Mouse (Mus musculus): ENCODE data around the gene Ehd1. TPM values are rescaled to one million over a fixed set of nuclear protein-coding genes. Genes with fewer than 3 reads are reported as not detected.
A peak's percentile ranks its signal among the peaks of the same experiment; 100 is the strongest.

Ehd1 gene
- polyA plus RNA-seq, 1 experiment from 2014 or later = 89.7 TPM

DNA sequence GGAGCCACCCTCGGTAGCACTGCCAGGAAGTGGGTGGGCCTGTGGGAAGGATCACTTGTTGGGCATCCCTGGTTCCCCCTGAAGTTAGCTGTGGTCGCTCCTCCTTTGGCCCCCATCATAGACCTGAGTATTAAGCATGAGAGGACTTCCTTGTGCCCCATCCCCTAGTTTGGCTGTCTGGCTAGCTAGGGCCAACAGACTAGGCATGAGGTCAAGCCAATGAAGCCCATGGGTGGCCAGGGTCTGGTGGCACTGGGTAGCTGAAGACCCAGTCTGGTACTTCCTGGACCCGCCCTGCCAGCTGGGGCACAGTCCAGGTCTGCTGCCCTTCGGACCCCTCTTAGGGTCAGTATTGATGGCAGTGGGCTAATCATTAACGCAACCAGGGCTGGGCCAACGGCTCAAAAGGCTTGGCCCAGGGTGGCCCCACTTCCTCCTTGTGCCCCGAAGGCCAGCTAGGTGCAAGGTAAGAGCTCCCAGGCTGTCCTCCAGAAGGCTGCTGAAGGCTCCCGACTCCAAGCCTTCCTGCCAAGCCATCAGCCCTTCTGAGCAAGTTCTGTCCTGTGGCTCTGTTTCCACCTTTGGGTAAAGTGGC lies 13.6 kb upstream of the Ehd1 start:
- H3K36me3 ChIP-seq = peaks cover 49% of the 10 kb centered on the region
- no peaks in the 10 kb centered on the region for H3K27me3 ChIP-seq
- H3K4me2 ChIP-seq (replicated peaks) = no peak overlapping the region
- no peak for ATAC-seq
- no peak overlapping the region for H3K9ac ChIP-seq (replicated peaks)
- no peaks in the 10 kb centered on the region for H3K4me1 ChIP-seq (replicated peaks)
- H3K27ac ChIP-seq = no peak overlapping the region
- 90% methylated on average over 8 of the region's 8 CpGs for WGBS
- H3K4me3 ChIP-seq (replicated peaks) = no peak overlapping the region
- H3K9me3 ChIP-seq = 0 out of 2 replicates have a peak, but pooled peaks cover 3% of the 10 kb centered on the region

GRCm38 (mm10) chr19:6264200-6264599 lies 12.3 kb upstream of the Ehd1 start:
- WGBS = 86% methylated on average over 9 of the region's 9 CpGs
- Histone ChIP-seq H3K9me3 (0 out of 2 replicates have a peak, but pooled peaks cover 3% of the 10 kb centered on the region), H3K9ac (replicated peaks) (no peak overlapping the region), H3K4me3 (replicated peaks) (no peak overlapping the region), H3K36me3 (peaks cover 36% of the 10 kb centered on the region), H3K27ac (no peak overlapping the region), H3K4me2 (replicated peaks) (no peak overlapping the region), H3K27me3 (no peaks in the 10 kb centered on the region), H3K4me1 (replicated peaks) (0 out of 2 replicates have a peak, but pooled peaks cover 3% of the 10 kb centered on the region)
- no peak for ATAC-seq

DNA sequence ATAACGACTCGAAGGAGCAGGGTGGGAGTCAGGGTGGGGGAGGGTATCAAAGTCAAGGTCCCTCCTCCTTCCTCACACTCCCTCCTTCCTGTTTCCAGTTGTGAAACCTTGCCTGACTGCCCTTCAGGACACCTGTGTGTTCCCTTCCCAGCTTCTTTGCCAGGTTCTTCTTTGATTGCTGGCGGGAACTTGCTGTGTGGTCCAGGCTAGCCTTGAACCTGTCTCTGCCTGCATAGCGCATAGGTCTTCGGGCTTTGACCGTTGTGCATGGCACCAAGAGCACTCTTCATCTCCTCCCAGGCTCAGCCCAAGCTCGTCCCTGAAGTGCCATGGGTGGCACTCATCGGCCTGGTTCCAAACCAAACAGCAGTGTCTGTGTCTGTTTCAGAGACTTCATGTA lies 11.6 kb upstream of the Ehd1 start:
- H3K9me3 ChIP-seq = 0 out of 2 replicates have a peak, but pooled peaks cover 3% of the 10 kb centered on the region
- 94% methylated on average over 8 of the region's 8 CpGs for WGBS
- 0 out of 2 replicates have a peak, but pooled peaks cover 3% of the 10 kb centered on the region for H3K4me1 ChIP-seq (replicated peaks)
- H3K4me3 ChIP-seq (replicated peaks) = no peak overlapping the region
- no peak overlapping the region for H3K27ac ChIP-seq
- H3K27me3 ChIP-seq = no peaks in the 10 kb centered on the region
- ATAC-seq = no peak
- no peak overlapping the region for H3K9ac ChIP-seq (replicated peaks)
- H3K4me2 ChIP-seq (replicated peaks) = no peak overlapping the region
- H3K36me3 ChIP-seq = peaks cover 31% of the 10 kb centered on the region

DNA sequence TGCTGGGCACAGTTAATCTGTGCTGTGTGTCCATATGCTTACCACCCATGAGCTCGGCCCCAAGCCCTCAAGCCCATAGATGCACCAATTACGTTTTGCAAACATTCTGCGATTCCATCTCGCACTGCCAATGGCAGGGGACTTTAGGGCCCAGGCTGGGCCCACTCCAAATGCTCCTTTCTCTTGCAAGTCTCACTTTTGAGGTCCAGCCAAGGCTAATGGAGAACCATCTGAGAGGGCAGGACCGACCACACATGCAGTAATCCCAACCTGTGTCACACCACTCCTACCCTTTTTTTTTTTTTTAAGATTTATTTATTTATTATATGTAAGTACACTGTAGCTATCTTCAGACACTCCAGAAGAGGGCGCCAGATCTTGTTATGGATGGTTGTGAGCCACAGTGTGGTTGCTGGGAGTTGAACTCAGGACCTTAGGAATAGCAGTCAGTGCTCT lies 10.8 kb upstream of the Ehd1 start:
- no peak for ATAC-seq
- H3K4me3 ChIP-seq (replicated peaks) = no peak overlapping the region

GRCm38 (mm10) chr19:6267306-6268169 lies 9.0 kb upstream of the Ehd1 start:
- no peaks in the 10 kb centered on the region for H3K27me3 ChIP-seq
- H3K4me1 ChIP-seq (replicated peaks) = 0 out of 2 replicates have a peak, but pooled peaks cover 3% of the 10 kb centered on the region
- no peak overlapping the region for H3K27ac ChIP-seq
- H3K36me3 ChIP-seq = peaks cover 5% of the 10 kb centered on the region
- 82% methylated on average over 11 of the region's 11 CpGs for WGBS
- no peak overlapping the region for H3K4me3 ChIP-seq (replicated peaks)
- no peaks in the 10 kb centered on the region for H3K9me3 ChIP-seq
- no peak overlapping the region for H3K4me2 ChIP-seq (replicated peaks)
- no peak overlapping the region for H3K9ac ChIP-seq (replicated peaks)
- ATAC-seq = peak; percentile 31; the same call in 1 of the 2 replicates

More for the DNA sequence above, 10.8 kb upstream of the Ehd1 start:
- no peak overlapping the region for H3K27ac ChIP-seq
- peaks cover 23% of the 10 kb centered on the region for H3K36me3 ChIP-seq
- 0 out of 2 replicates have a peak, but pooled peaks cover 3% of the 10 kb centered on the region for H3K4me1 ChIP-seq (replicated peaks)
- H3K27me3 ChIP-seq = no peaks in the 10 kb centered on the region
- 64% methylated on average over 6 of the region's 6 CpGs for WGBS
- no peak overlapping the region for H3K9ac ChIP-seq (replicated peaks)
- H3K9me3 ChIP-seq = 0 out of 2 replicates have a peak, but pooled peaks cover 3% of the 10 kb centered on the region
- H3K4me2 ChIP-seq (replicated peaks) = no peak overlapping the region

DNA sequence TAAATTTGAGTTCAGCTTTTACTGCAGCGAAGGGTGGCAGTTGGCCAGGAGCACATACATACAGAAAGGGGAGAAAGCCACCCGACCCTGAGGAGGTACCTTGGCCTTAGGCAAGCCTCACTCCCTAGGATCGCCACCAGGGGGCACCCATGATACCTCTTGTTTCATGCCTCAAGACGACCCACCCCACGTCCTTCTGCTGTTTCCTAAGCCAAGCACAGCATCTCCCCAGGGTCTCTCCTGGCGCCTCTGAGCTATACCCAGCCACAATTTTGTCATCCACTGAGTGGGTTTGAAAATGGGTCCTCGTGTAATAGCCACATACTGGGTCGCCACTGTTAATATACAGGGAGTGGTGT lies 8.4 kb upstream of the Ehd1 start:
- 19% methylated on average over 8 of the region's 8 CpGs for WGBS
- no peak overlapping the region for H3K9ac ChIP-seq (replicated peaks)
- peak; percentile 76 for ATAC-seq
- no peak overlapping the region for H3K4me3 ChIP-seq (replicated peaks)
- H3K4me1 ChIP-seq (replicated peaks) = 0 out of 2 replicates have a peak, but pooled peaks cover 3% of the 10 kb centered on the region
- no peak overlapping the region for H3K4me2 ChIP-seq (replicated peaks)
- no peaks in the 10 kb centered on the region for H3K27me3 ChIP-seq
- H3K36me3 ChIP-seq = no peaks in the 10 kb centered on the region
- H3K9me3 ChIP-seq = no peaks in the 10 kb centered on the region
- no peak overlapping the region for H3K27ac ChIP-seq

DNA sequence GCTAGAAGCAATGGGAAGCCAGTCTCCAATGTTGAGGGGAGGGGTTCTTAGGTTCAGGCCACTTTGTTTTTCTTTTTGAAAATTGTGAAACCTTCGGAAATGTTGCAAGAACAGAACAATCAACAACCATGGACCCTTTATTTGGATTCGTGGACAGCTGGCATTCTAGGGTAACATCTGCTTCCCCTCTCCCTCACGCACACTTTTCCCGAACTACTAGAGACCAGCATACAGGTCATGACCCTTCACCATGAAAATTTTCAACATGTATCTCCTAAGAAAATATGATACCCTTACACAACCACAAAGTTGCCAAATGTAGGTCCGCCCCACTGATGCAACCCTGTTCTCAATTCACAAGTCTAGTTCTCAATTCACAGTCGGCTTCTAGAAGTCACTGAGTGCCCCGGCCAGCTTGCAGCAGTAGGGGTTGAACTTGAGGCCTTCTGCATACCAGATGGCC lies 7.8 kb upstream of the Ehd1 start:
- Histone ChIP-seq H3K4me1 (replicated peaks) (0 out of 2 replicates have a peak, but pooled peaks cover 3% of the 10 kb centered on the region), H3K27ac (no peak overlapping the region), H3K36me3 (no peaks in the 10 kb centered on the region), H3K27me3 (no peaks in the 10 kb centered on the region), H3K9ac (replicated peaks) (no peak overlapping the region), H3K4me2 (replicated peaks) (no peak overlapping the region), H3K4me3 (replicated peaks) (no peak overlapping the region), H3K9me3 (no peaks in the 10 kb centered on the region)
- ATAC-seq = no peak
- 88% methylated on average over 7 of the region's 7 CpGs for WGBS

GRCm38 (mm10) chr19:6269798-6270475 lies 6.6 kb upstream of the Ehd1 start:
- no peaks in the 10 kb centered on the region for H3K9me3 ChIP-seq
- WGBS = 86% methylated on average over 8 of the region's 8 CpGs
- no peak overlapping the region for H3K27ac ChIP-seq
- no peaks in the 10 kb centered on the region for H3K36me3 ChIP-seq
- H3K4me3 ChIP-seq (replicated peaks) = no peak overlapping the region
- H3K27me3 ChIP-seq = no peaks in the 10 kb centered on the region
- H3K4me1 ChIP-seq (replicated peaks) = 0 out of 2 replicates have a peak, but pooled peaks cover 3% of the 10 kb centered on the region
- H3K9ac ChIP-seq (replicated peaks) = no peak overlapping the region
- ATAC-seq = no peak
- no peak overlapping the region for H3K4me2 ChIP-seq (replicated peaks)

- 0 out of 2 replicates have a peak overlapping the region, but pooled peaks have one; percentile 24 for H3K9ac ChIP-seq (replicated peaks)
These were observed 5.9 kb upstream of the Ehd1 start for GRCm38 (mm10) chr19:6270661-6271060.

DNA sequence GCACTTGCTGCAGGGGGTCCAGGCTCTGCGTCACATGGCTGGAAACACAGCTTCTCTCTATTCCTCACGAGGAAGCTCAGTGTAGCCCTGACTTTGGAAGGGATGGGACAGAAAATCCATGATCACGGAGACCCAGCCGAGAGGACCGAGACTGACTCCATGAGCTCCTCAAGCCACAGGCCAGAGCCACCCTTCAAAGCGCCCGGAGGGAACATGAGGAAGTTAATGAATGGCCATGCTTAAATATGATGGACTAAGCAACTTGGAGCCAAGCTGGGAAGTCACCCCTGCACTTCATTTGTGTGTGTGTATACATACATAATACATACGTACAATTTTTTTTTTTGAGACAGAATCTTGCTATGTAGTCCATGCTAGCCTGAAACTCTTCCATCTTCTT lies 5.3 kb upstream of the Ehd1 start:
- Histone ChIP-seq H3K27me3 (no peaks in the 10 kb centered on the region), H3K36me3 (no peaks in the 10 kb centered on the region), H3K4me3 (replicated peaks) (no peak overlapping the region), H3K9ac (replicated peaks) (0 out of 2 replicates have a peak overlapping the region, but pooled peaks have one; percentile 24), H3K27ac (no peak overlapping the region), H3K4me1 (replicated peaks) (peaks cover 14% of the 10 kb centered on the region), H3K9me3 (no peaks in the 10 kb centered on the region), H3K4me2 (replicated peaks) (no peak overlapping the region)
- no peak for ATAC-seq
- 31% methylated on average over 8 of the region's 8 CpGs for WGBS

More at GRCm38 (mm10) chr19:6270661-6271060, 5.9 kb upstream of the Ehd1 start:
- 62% methylated on average over 9 of the region's 9 CpGs for WGBS
- H3K4me2 ChIP-seq (replicated peaks) = no peak overlapping the region
- H3K27ac ChIP-seq = no peak overlapping the region
- no peak overlapping the region for H3K4me3 ChIP-seq (replicated peaks)
- ATAC-seq = no peak
- H3K27me3 ChIP-seq = no peaks in the 10 kb centered on the region
- H3K36me3 ChIP-seq = no peaks in the 10 kb centered on the region
- H3K9me3 ChIP-seq = no peaks in the 10 kb centered on the region
- peaks cover 9% of the 10 kb centered on the region for H3K4me1 ChIP-seq (replicated peaks)

DNA sequence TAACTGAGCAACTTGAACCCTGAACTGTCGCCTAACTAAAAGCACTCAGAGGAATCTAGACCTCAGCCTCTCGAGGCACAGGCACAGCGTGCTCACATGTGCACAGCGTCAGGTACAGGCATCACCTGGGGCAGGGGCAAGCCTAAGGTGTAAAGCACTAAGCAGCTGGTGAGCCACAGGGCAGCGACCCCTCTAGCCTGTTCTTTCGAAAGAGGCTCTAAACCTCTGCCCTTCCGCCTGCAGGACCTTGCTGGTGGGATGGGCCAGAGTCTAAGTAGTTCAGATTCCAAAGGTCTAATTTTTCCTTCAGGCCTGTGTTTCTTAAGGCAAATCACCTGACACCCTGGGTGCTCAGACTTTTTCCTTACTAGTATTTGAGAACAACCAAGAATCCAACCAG lies 4.5 kb upstream of the Ehd1 start:
- 74% methylated on average over 7 of the region's 7 CpGs for WGBS
- no peak for ATAC-seq

More for the DNA sequence above, 4.5 kb upstream of the Ehd1 start:
- Histone ChIP-seq H3K27ac (no peak overlapping the region), H3K4me2 (replicated peaks) (no peak overlapping the region), H3K36me3 (no peaks in the 10 kb centered on the region), H3K4me1 (replicated peaks) (peaks cover 14% of the 10 kb centered on the region), H3K4me3 (replicated peaks) (no peak overlapping the region), H3K27me3 (no peaks in the 10 kb centered on the region), H3K9ac (replicated peaks) (no peak overlapping the region), H3K9me3 (no peaks in the 10 kb centered on the region)
